Mouse (Mus musculus) embryonic facial prominence, embryonic 14.5 days (tissue): ENCODE data around the gene Hrasls. TPM values are rescaled to one million over a fixed set of nuclear protein-coding genes. Genes with fewer than 3 reads are reported as not detected.

Experiments
- ATAC-seq: fragments of 200-750 bp; cut with Nextera tagmentation; 2 replicates; pipeline ENCODE4 v1.8.0; 2017; ENCODE audit warnings: low read depth, moderate number of reproducible peaks, moderate TSS enrichment
- DNase-seq: peaks from one replicate; pipeline ENCODE4 v3.0.0-alpha.2; 2015; ENCODE audit warnings: low spot score
- H3K27ac ChIP-seq: fragments of 300-500 bp; sonication (generic); replicated peaks from 2 replicates; pipeline ENCODE4 v1.5.1; 2014; ENCODE audit warnings: low read depth, mild to moderate bottlenecking, low read length, moderate library complexity
- H3K27me3 ChIP-seq: fragments of 300-500 bp; sonication (generic); replicated peaks from 2 replicates; pipeline ENCODE4 v1.6.1; 2014; ENCODE audit warnings: low read length; ENCODE audit not compliant: control insufficient read depth, insufficient read depth
- H3K36me3 ChIP-seq: fragments of 300-500 bp; sonication (generic); 2 replicates; pipeline ENCODE4 v1.6.1; 2014; ENCODE audit warnings: low read length, mixed read lengths; ENCODE audit not compliant: control insufficient read depth, insufficient read depth
- H3K4me1 ChIP-seq: fragments of 300-500 bp; sonication (generic); 2 replicates; pipeline ENCODE4 v1.6.1; 2014; ENCODE audit warnings: antibody characterized with exemption, low read length; ENCODE audit not compliant: control insufficient read depth, insufficient read depth
- H3K4me2 ChIP-seq: fragments of 300-500 bp; sonication (generic); 2 replicates; pipeline ENCODE4 v1.6.1; 2014; ENCODE audit warnings: low read depth, mild to moderate bottlenecking, low read length, moderate library complexity, mixed read lengths
- H3K4me3 ChIP-seq: fragments of 300-500 bp; sonication (generic); 2 replicates; pipeline ENCODE4 v1.5.1; 2014; ENCODE audit warnings: low read depth, mild to moderate bottlenecking, low read length
- H3K9ac ChIP-seq: fragments of 300-500 bp; sonication (generic); 2 replicates; pipeline ENCODE4 v1.6.1; 2014; ENCODE audit warnings: low read depth, mild to moderate bottlenecking, low read length, moderate library complexity, mixed read lengths
- H3K9me3 ChIP-seq: fragments of 300-500 bp; sonication (generic); 2 replicates; pipeline ENCODE4 v1.6.1; 2016; ENCODE audit warnings: low read length; ENCODE audit not compliant: control insufficient read depth
- WGBS: fragments of 180-500 bp; shearing (Covaris S2); extraction: QIAGEN DNeasy Blood & Tissue Kit; methylation state at CpG from one replicate; pipeline ENCODE4 v1.1.7; 2014; 5-methylcytosine and 5-hydroxymethylcytosine counted together
- polyA plus RNA-seq: library from polyadenylated mRNA; unstranded; fragments of >200 nt; fragmentation: Nextera tagmentation; extraction: Ambion mirVana; gene quantifications from 2 replicates; pipeline ENCODE4 v1.2.1, GENCODE M21; 2014

Hrasls gene
- polyA plus RNA-seq, 1 experiment from 2014 or later: 2.2 TPM

- Histone ChIP-seq H3K4me1 (no peaks in the 10 kb centered on the region), H3K27ac (no peak overlapping the region), H3K9me3 (no peaks in the 10 kb centered on the region), H3K4me2 (no peak overlapping the region), H3K36me3 (no peaks in the 10 kb centered on the region), H3K9ac (no peak overlapping the region), H3K27me3 (no peaks in the 10 kb centered on the region), H3K4me3 (no peak overlapping the region)
- ATAC-seq (no peak), DNase-seq (no peak)
- WGBS: 78% methylated on average over 4 of the region's 4 CpGs
These were observed 44.8 kb downstream of the Hrasls start for GRCm38 (mm10) chr16:29254325-29254724.

Other genes with a start within 250 kb of the Hrasls start
- 0.87 and 1.0 TPM in 2 replicates for gene Atp13a5, start 169.0 kb downstream of the Hrasls start, polyA plus RNA-seq